Mouse (Mus musculus): Measurements from ENCODE around the gene Grhl3.
"Not testable (repeated sequence)": the region's sequence is repeated elsewhere in the genome, so short reads cannot be mapped to it uniquely, and the experiment has no call there.

The Grhl3 gene

GRCm38 (mm10) chr4:135573251-135573808, at the start of gene Grhl3:
Grhl3 (minus strand) TSS chr4:135573630.
- no peak for DNase-seq (ENCODE audit: low read depth, low spot score)

- DNase-seq (ENCODE audit: low read depth, low spot score): no peak
These were observed 48.9 kb upstream of the Grhl3 start for GRCm38 (mm10) chr4:135622290-135622689.

- no peak for DNase-seq (ENCODE audit: low read depth, low spot score)
These were observed 47.0 kb upstream of the Grhl3 start for GRCm38 (mm10) chr4:135620461-135620860.

GRCm38 (mm10) chr4:135617783-135618470, 44.5 kb upstream of the Grhl3 start:
- no peak for DNase-seq (ENCODE audit: low read depth, low spot score)

GRCm38 (mm10) chr4:135617038-135617437, 43.6 kb upstream of the Grhl3 start:
- no peak for DNase-seq (ENCODE audit: low read depth, low spot score)

GRCm38 (mm10) chr4:135615307-135615706, 41.9 kb upstream of the Grhl3 start:
- DNase-seq (ENCODE audit: low read depth, low spot score): not testable (repeated sequence)

- no peak for DNase-seq (ENCODE audit: low read depth, low spot score)
These were observed 36.6 kb upstream of the Grhl3 start for GRCm38 (mm10) chr4:135609986-135610385.

- no peak for DNase-seq (ENCODE audit: low read depth, low spot score)
These were observed 34.8 kb upstream of the Grhl3 start for GRCm38 (mm10) chr4:135607979-135608885.

- no peak for DNase-seq (ENCODE audit: low read depth, low spot score)
These were observed 32.8 kb upstream of the Grhl3 start for GRCm38 (mm10) chr4:135606271-135606670.

- no peak for DNase-seq (ENCODE audit: low read depth, low spot score)
These were observed 28.1 kb upstream of the Grhl3 start for GRCm38 (mm10) chr4:135601530-135601929.

GRCm38 (mm10) chr4:135599497-135600182, 26.2 kb upstream of the Grhl3 start:
- no peak for DNase-seq (ENCODE audit: low read depth, low spot score)

GRCm38 (mm10) chr4:135598998-135599397, 25.6 kb upstream of the Grhl3 start:
- no peak for DNase-seq (ENCODE audit: low read depth, low spot score)

GRCm38 (mm10) chr4:135597571-135597970, 24.1 kb upstream of the Grhl3 start:
- DNase-seq (ENCODE audit: low read depth, low spot score): no peak

- DNase-seq (ENCODE audit: low read depth, low spot score): no peak
These were observed 22.5 kb upstream of the Grhl3 start for GRCm38 (mm10) chr4:135595943-135596342.

GRCm38 (mm10) chr4:135591610-135592304, 18.3 kb upstream of the Grhl3 start:
- DNase-seq (ENCODE audit: low read depth, low spot score): no peak

GRCm38 (mm10) chr4:135591086-135591485, 17.7 kb upstream of the Grhl3 start:
- no peak for DNase-seq (ENCODE audit: low read depth, low spot score)

GRCm38 (mm10) chr4:135584838-135585237, 11.4 kb upstream of the Grhl3 start:
- DNase-seq (ENCODE audit: low read depth, low spot score): no peak

GRCm38 (mm10) chr4:135581222-135581910, 7.9 kb upstream of the Grhl3 start:
- no peak for DNase-seq (ENCODE audit: low read depth, low spot score)

- no peak for DNase-seq (ENCODE audit: low read depth, low spot score)
These were observed 6.3 kb upstream of the Grhl3 start for GRCm38 (mm10) chr4:135579695-135580094.

- no peak for DNase-seq (ENCODE audit: low read depth, low spot score)
These were observed 5.1 kb upstream of the Grhl3 start for GRCm38 (mm10) chr4:135578490-135578889.

All from c-Kit-negative CD71-positive TER-119-positive erythroid progenitor cells, embryonic 14.5 days (primary cell).